Mouse (Mus musculus) neural tube, embryonic 10.5 days (tissue): Measurements from ENCODE around the gene Efnb2.

Source experiments
- DNase-seq: peaks from one replicate; pipeline ENCODE4 v3.0.0-alpha.2; 2017; ENCODE audit warnings: low spot score; ENCODE audit errors: extremely low spot score

The Efnb2 gene

DNA sequence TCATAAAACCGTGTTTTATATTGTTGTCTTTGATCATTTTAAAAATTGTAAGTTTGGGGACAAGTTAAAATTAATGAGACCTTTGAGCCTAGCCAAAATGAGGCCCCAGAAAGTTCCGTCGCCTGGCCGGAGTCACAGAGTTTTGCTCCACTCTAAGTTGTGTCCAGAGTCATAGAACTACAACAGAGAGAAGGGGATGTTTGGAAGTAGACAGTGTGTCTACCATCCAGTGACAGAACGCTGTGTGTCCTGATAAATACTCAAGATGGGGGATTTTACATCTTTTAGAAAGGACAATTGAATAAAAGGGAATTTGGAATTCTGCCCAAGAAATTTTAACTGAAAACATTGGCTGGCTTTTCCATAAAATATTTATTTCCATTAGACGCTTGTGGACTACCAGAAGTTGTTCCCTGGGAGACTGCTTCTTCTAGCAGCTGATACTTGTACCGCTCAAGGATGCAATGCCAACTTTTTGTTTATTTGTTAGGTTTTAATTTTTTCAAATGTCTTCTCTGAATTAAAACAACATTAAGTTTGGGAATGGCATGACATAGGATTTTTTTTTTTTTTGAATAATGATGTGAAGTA, 89.3 kb downstream of the Efnb2 start:
- no peak for DNase-seq

- no peak for DNase-seq
These were observed 91.8 kb downstream of the Efnb2 start for GRCm38 (mm10) chr8:8569280-8569679.

DNA sequence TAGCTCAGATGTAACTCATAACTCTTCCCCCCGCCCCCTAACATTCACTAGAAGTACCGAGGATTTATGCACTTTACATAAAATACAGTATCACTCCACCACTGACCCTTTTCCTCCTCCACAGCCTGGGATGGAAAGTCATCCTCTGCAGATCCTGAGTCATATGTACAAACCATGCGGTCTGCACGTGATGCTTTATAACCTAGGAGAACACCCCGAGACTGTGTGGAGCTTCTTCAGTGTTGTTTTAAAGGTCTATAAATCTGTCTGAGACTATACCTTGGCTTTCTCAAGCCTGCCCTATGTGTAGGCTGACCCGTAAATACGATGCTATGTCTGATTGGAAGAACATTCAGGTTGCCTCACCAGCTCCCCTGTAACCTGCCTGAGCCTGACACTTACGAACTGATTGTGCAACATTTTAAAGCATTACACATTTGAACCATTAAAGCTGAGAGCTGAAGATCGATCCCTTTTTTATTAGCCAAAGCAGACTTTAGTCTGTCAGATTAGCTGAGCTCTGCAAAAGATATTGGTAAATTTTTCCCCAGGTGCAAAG, 92.7 kb downstream of the Efnb2 start:
- no peak for DNase-seq
